27 mouse cellular contexts compared by ENCODE assay signal in the genomic region with DNA sequence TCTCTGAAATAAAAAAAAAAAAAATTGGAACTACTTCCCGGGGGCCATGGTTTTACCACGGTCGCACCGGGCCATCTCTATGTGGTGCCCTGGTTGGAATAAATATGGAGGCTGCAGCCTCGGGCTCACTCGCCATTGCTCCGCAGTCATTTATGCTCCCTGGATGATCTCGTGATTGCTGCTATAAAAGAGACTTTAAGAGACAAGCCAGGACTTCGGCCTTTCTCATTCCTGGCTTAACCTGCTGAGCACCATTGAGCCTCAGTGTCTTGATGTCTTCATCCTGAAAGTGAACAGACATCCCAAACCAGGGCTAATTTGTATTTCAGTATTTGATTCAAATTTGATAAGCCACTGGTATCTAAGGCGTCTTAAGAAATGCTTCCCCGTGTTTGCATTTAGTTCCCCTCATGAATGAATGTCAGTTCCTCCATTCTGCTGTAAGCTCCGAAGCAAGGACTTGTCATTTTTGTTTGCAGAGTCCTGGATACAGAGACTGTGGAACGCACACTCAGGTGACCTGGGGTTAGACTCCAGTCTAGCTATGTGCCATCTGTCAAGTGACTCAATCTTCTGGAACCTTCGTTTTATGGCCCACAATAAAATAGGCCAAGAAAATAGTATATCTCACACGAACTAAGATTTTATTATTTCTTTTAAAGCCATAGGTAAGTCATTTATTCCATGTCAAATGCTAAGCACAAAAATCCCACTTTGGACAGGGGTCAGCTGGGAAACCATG. TPM values are rescaled to one million over a fixed set of nuclear protein-coding genes. Genes with fewer than 3 reads are reported as not detected.
"Had no signal": no experiment of that assay in that cellular context is flagged by ENCODE, and none has a peak within 500 bp of the region (broad histone marks: within the 10 kb centered on the region; RNA-seq: fewer than 3 reads in every experiment).

No protein-coding gene starts in this region.

- H3K27ac ChIP-seq: gastrocnemius, adult 2 months; heart, embryonic 10.5 days; hindbrain, embryonic 10.5 days; hindbrain, embryonic 12.5 days; hindbrain, embryonic 14.5 days; kidney, embryonic 15.5 days; kidney, postnatal 0 days; layer of hippocampus, adult 2 months; left cerebral cortex, adult 2 months; limb, embryonic 13.5 days; limb, embryonic 15.5 days; liver, embryonic 12.5 days; liver, embryonic 14.5 days had no signal

- H3K9ac ChIP-seq: heart, embryonic 12.5 days; hindbrain, embryonic 12.5 days; hindbrain, embryonic 14.5 days; kidney, embryonic 15.5 days; limb, embryonic 13.5 days; limb, embryonic 15.5 days; liver, embryonic 12.5 days; liver, embryonic 14.5 days had no signal

- H3K36me3 ChIP-seq: heart, embryonic 10.5 days; heart, embryonic 12.5 days; hindbrain, embryonic 10.5 days; hindbrain, embryonic 12.5 days; kidney, embryonic 15.5 days; limb, embryonic 13.5 days; limb, embryonic 15.5 days; liver, embryonic 12.5 days had no signal

- H3K4me2 ChIP-seq: heart, embryonic 12.5 days; hindbrain, embryonic 12.5 days; hindbrain, embryonic 14.5 days; kidney, embryonic 15.5 days; limb, embryonic 13.5 days; limb, embryonic 15.5 days; liver, embryonic 12.5 days had no signal

- H3K4me3 ChIP-seq: gastrocnemius, adult 2 months; heart, embryonic 10.5 days; heart, embryonic 12.5 days; hindbrain, embryonic 10.5 days; hindbrain, embryonic 12.5 days; kidney, embryonic 15.5 days; layer of hippocampus, adult 2 months; left cerebral cortex, adult 2 months; limb, embryonic 13.5 days; limb, embryonic 15.5 days; liver, embryonic 12.5 days had no signal

- H3K27me3 ChIP-seq: heart, embryonic 12.5 days; hindbrain, embryonic 12.5 days; kidney, embryonic 15.5 days; limb, embryonic 13.5 days; limb, embryonic 15.5 days; liver, embryonic 12.5 days had no signal

- DNase-seq: gastrocnemius, adult 2 months; gastrocnemius, postnatal 10 days; gastrocnemius, postnatal 25 days; heart, adult 18-20 months; heart, postnatal 10 days; heart, postnatal 4 days; kidney, adult 11 months; kidney, adult 2 months; kidney, adult 9 months; kidney, postnatal 14 days; kidney, postnatal 36 days; left cerebral cortex, postnatal 4 days had no signal

- H3K9me3 ChIP-seq: heart, embryonic 10.5 days; heart, embryonic 12.5 days; hindbrain, embryonic 12.5 days; kidney, embryonic 15.5 days; limb, embryonic 13.5 days; limb, embryonic 15.5 days; liver, embryonic 12.5 days had no signal

- ATAC-seq: hindbrain, embryonic 16.5 days; inflammation-experienced regulatory T-cells, adult 6 months; liver, embryonic 12.5 days had no signal

- H3K4me1 ChIP-seq: heart, embryonic 10.5 days; heart, embryonic 12.5 days; hindbrain, embryonic 10.5 days; hindbrain, embryonic 12.5 days; limb, embryonic 13.5 days; limb, embryonic 15.5 days; liver, embryonic 12.5 days had no signal

RNA-seq across cellular contexts. Expression of a gene that starts 22.2 kb away (rescaled TPM):
- polyA plus RNA-seq: inflammation-experienced regulatory T-cells, adult 6 months had no signal
